Mouse (Mus musculus) G1E (cell line): ENCODE results near the gene Slc16a5.

ENCODE experiments used
- CTCF ChIP-seq: IDR thresholded peaks from 2 replicates; pipeline ENCODE4 v1.5.1; 2012; ENCODE audit warnings: low read depth, low read length, inconsistent platforms, mixed read lengths
- GATA2 ChIP-seq: IDR thresholded peaks from 2 replicates; pipeline ENCODE4 v1.6.1; 2012; ENCODE audit warnings: low read depth, low read length, inconsistent platforms, borderline replicate concordance
- TAL1 ChIP-seq: conservative IDR thresholded peaks from 2 replicates; pipeline ENCODE4 v1.6.1; 2012; ENCODE audit warnings: low read depth, low read length, inconsistent platforms, mixed read lengths

GRCm38 (mm10) chr11:115467217-115467618, 4.9 kb downstream of the Slc16a5 start:
- TF ChIP-seq CTCF (no peak), GATA2 (no peak), TAL1 (no peak)
